Mouse (Mus musculus): ENCODE results near the gene Zfp607a.
"Not testable (repeated sequence)": the region's sequence is repeated elsewhere in the genome, so short reads cannot be mapped to it uniquely, and the experiment has no call there.

The Zfp607a gene

GRCm38 (mm10) chr7:27857227-27857626, at the start of gene Zfp607a:
TSS of gene Zfp607a (plus strand) at chr7:27857527.
- DNase-seq (ENCODE audit: low read depth, low spot score), result no peak

- DNase-seq (ENCODE audit: low read depth, low spot score), result no peak
Observed at GRCm38 (mm10) chr7:27818526-27819110, 38.7 kb upstream of the Zfp607a start.

GRCm38 (mm10) chr7:27822611-27823010, 34.7 kb upstream of the Zfp607a start:
- DNase-seq (ENCODE audit: low read depth, low spot score), result no peak

- no peak for DNase-seq (ENCODE audit: low read depth, low spot score)
Observed at GRCm38 (mm10) chr7:27834131-27834530, 23.2 kb upstream of the Zfp607a start.

GRCm38 (mm10) chr7:27837896-27838295, 19.4 kb upstream of the Zfp607a start:
- DNase-seq (ENCODE audit: low read depth, low spot score), result peak; percentile 25

GRCm38 (mm10) chr7:27838323-27839249, 18.7 kb upstream of the Zfp607a start, which contains the start of gene Zfp59:
TSS of gene Zfp59 (plus strand) at chr7:27838607.
- DNase-seq (ENCODE audit: low read depth, low spot score), result peak; percentile 85

GRCm38 (mm10) chr7:27839596-27839995, 17.7 kb upstream of the Zfp607a start:
- no peak for DNase-seq (ENCODE audit: low read depth, low spot score)

GRCm38 (mm10) chr7:27840104-27840503, 17.2 kb upstream of the Zfp607a start:
- no peak for DNase-seq (ENCODE audit: low read depth, low spot score)

GRCm38 (mm10) chr7:27859301-27860251, 2.2 kb downstream of the Zfp607a start:
- peak; percentile 40 for DNase-seq (ENCODE audit: low read depth, low spot score)

- DNase-seq (ENCODE audit: low read depth, low spot score), result peak; percentile 82
Observed at GRCm38 (mm10) chr7:27860396-27861235, 3.3 kb downstream of the Zfp607a start.

GRCm38 (mm10) chr7:27862578-27862977, 5.3 kb downstream of the Zfp607a start:
- DNase-seq (ENCODE audit: low read depth, low spot score), result not testable (repeated sequence)

- no peak for DNase-seq (ENCODE audit: low read depth, low spot score)
Observed at GRCm38 (mm10) chr7:27881721-27882120, 24.4 kb downstream of the Zfp607a start.

- DNase-seq (ENCODE audit: low read depth, low spot score), result no peak
Observed at GRCm38 (mm10) chr7:27900601-27901000, 43.3 kb downstream of the Zfp607a start.

GRCm38 (mm10) chr7:27905061-27905848, 47.9 kb downstream of the Zfp607a start:
- no peak for DNase-seq (ENCODE audit: low read depth, low spot score)

- not testable (repeated sequence) for DNase-seq (ENCODE audit: low read depth, low spot score)
Observed at GRCm38 (mm10) chr7:27910952-27911351, 53.6 kb downstream of the Zfp607a start.

GRCm38 (mm10) chr7:27927041-27927440, 69.7 kb downstream of the Zfp607a start:
- not testable (repeated sequence) for DNase-seq (ENCODE audit: low read depth, low spot score)

GRCm38 (mm10) chr7:27928818-27929695, 71.7 kb downstream of the Zfp607a start, which contains the start of gene Zfp974:
TSS of gene Zfp974 (minus strand) at chr7:27929460.
- DNase-seq (ENCODE audit: low read depth, low spot score), result peak; percentile 72
